Mouse (Mus musculus) liver, adult 2 months (tissue): ENCODE measurements at regions not wholly inside any gene's neighbourhood (a gene's known extent, or its start where the extent isn't known, plus 50 kb on each side); places are given as distances from the start of the nearest gene placed in this dataset.
"Not testable (repeated sequence)": the region's sequence is repeated elsewhere in the genome, so short reads cannot be mapped to it uniquely, and the experiment has no call there.

Experiments
- DNase-seq: peaks from one replicate; pipeline ENCODE4 v3.0.0-alpha.2; 2011; ENCODE audit warnings: low read depth, low spot score; ENCODE audit errors: extremely low read depth
- H3K27ac ChIP-seq: fragments of 200-500 bp; replicated peaks from 2 replicates; pipeline ENCODE4 v1.5.1; 2012; ENCODE audit warnings: low read depth, mild to moderate bottlenecking, control low read depth, inconsistent platforms, low read length; ENCODE audit not compliant: insufficient read depth
- H3K27me3 ChIP-seq: fragments of 200-500 bp; 2 replicates; pipeline ENCODE4 v1.6.1; 2012; ENCODE audit warnings: mild to moderate bottlenecking, moderate library complexity, low read length, inconsistent platforms; ENCODE audit not compliant: control insufficient read depth, insufficient read depth
- H3K36me3 ChIP-seq: fragments of 200-500 bp; 2 replicates; pipeline ENCODE4 v1.6.1; 2012; ENCODE audit warnings: low read length, inconsistent platforms; ENCODE audit not compliant: control insufficient read depth, insufficient read depth
- H3K4me1 ChIP-seq: fragments of 200-500 bp; 2 replicates; pipeline ENCODE4 v1.6.1; 2011; ENCODE audit warnings: low read length; ENCODE audit not compliant: control insufficient read depth, insufficient read depth
- H3K4me3 ChIP-seq: fragments of 200-500 bp; 2 replicates; pipeline ENCODE4 v1.5.1; 2011; ENCODE audit warnings: low read depth, mild to moderate bottlenecking, control low read depth, low read length, moderate library complexity; ENCODE audit not compliant: insufficient read depth
- H3K79me2 ChIP-seq: fragments of 200-500 bp; 2 replicates; pipeline ENCODE4 v1.6.1; 2012; ENCODE audit warnings: inconsistent platforms, mild to moderate bottlenecking, low read length, moderate library complexity; ENCODE audit not compliant: control insufficient read depth, insufficient read depth
- H3K9ac ChIP-seq: fragments of 200-500 bp; 2 replicates; pipeline ENCODE4 v1.6.1; 2012; ENCODE audit warnings: low read depth, mild to moderate bottlenecking, control low read depth, inconsistent platforms, low read length
- CTCF ChIP-seq: fragments of 200-500 bp; IDR thresholded peaks from 2 replicates; pipeline ENCODE4 v1.5.1; 2011; ENCODE audit warnings: low read depth, low read length, control low read depth
- POLR2A ChIP-seq: fragments of 200-500 bp; IDR thresholded peaks from 2 replicates; pipeline ENCODE4 v1.6.1; 2011; ENCODE audit warnings: low read length, control low read depth; ENCODE audit not compliant: insufficient read depth; ENCODE audit errors: extremely low read depth
- WGBS: fragments of 180-500 bp; shearing (Covaris S2); methylation state at CpG from one replicate; pipeline ENCODE4 v1.1.7; 2018; 5-methylcytosine and 5-hydroxymethylcytosine counted together

DNA sequence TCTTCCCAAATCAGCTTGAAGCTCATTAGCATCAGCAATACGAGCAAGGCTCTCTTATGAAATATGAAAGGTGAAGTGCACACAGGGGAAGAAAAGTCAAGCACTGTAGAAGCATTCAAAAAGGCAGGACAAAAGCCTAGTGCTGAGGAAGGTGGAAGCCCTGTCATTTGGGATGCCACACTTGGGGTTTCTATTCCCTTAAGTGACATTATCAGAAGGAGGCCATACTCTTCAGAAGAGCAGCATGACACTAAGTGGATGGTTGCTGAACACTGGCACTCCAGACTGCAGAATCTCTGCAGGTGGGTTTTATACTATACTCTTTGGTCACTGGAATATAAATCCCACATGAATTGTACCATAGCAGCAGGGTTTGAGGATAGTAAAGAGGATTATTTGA, 120.4 kb upstream of the Pcsk1 start:
- H3K4me1 ChIP-seq = no peaks in the 10 kb centered on the region
- H3K4me3 ChIP-seq = no peak overlapping the region
- H3K27me3 ChIP-seq = no peaks in the 10 kb centered on the region
- DNase-seq = no peak
- H3K27ac ChIP-seq = no peak overlapping the region
- no peaks in the 10 kb centered on the region for H3K79me2 ChIP-seq
- H3K9ac ChIP-seq = no peak overlapping the region
- no peak for TF ChIP-seq POLR2A
- no peak for TF ChIP-seq CTCF
- no peaks in the 10 kb centered on the region for H3K36me3 ChIP-seq
- 81% methylated on average over 1 of the region's 1 CpGs for WGBS

- no peaks in the 10 kb centered on the region for H3K79me2 ChIP-seq
- DNase-seq = no peak
- no peak overlapping the region for H3K9ac ChIP-seq
- no peaks in the 10 kb centered on the region for H3K27me3 ChIP-seq
- H3K36me3 ChIP-seq = no peaks in the 10 kb centered on the region
- no peak for TF ChIP-seq CTCF
- TF ChIP-seq POLR2A = no peak
- no peak overlapping the region for H3K27ac ChIP-seq
- H3K4me1 ChIP-seq = no peaks in the 10 kb centered on the region
- no peak overlapping the region for H3K4me3 ChIP-seq
- 92% methylated on average over 1 of the region's 1 CpGs for WGBS
Observed at GRCm38 (mm10) chr13:74955876-74956275, 133.8 kb upstream of the Pcsk1 start.

- not testable (repeated sequence) for H3K4me3 ChIP-seq, H3K4me1 ChIP-seq, H3K27ac ChIP-seq, H3K9ac ChIP-seq, H3K27me3 ChIP-seq, H3K36me3 ChIP-seq, H3K79me2 ChIP-seq
- peak; percentile 15 for DNase-seq
- WGBS = 4% methylated on average over 2 of the region's 2 CpGs
Observed at GRCm38 (mm10) chr13:74913655-74914054, 105.0 kb upstream of the Cast start.

DNA sequence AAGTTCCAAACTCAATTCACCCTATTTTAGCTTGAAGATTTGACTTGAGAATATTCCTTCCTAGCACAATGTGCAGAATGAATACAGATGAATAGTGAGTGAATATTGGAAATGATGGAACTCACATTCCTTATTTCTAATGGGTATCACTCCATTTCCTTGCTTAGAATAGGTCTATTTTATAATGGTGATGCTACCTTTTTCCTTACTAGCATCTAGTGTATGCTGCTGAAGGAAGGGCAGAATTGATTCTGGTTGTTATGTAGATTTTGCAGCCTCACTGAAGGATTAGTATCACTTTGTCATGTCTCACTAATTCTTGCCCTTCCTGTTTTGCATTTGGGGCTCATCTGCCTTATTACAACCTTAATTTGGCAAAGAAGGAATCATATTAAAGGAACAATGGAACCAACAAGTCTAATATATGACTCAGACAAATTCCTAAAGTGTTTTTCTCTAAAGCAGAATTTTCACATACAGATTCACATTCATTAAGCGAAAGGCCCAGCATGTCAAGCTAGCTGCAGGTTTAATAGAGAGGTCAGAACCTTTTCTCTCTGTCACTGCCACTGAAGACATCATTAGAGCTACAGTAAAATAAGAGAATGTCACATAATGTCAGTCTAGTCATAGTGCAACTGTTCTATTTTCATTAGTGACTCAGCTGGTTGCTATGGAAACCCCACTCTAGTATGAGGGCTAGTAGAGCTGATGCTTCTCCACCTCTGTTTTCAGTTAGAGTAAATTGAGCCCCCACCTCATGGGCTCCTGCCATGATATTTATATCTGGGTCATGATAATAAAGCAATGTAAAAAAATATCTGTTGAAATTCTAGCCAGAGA, 94.8 kb upstream of the Cast start:
- Histone ChIP-seq H3K79me2 (no peaks in the 10 kb centered on the region), H3K36me3 (no peaks in the 10 kb centered on the region), H3K27ac (no peak overlapping the region), H3K9ac (no peak overlapping the region), H3K4me1 (no peaks in the 10 kb centered on the region), H3K27me3 (no peaks in the 10 kb centered on the region), H3K4me3 (no peak overlapping the region)
- TF ChIP-seq POLR2A = no peak
- no peak for TF ChIP-seq CTCF
- no peak for DNase-seq
- 85% methylated on average over 1 of the region's 1 CpGs for WGBS

DNA sequence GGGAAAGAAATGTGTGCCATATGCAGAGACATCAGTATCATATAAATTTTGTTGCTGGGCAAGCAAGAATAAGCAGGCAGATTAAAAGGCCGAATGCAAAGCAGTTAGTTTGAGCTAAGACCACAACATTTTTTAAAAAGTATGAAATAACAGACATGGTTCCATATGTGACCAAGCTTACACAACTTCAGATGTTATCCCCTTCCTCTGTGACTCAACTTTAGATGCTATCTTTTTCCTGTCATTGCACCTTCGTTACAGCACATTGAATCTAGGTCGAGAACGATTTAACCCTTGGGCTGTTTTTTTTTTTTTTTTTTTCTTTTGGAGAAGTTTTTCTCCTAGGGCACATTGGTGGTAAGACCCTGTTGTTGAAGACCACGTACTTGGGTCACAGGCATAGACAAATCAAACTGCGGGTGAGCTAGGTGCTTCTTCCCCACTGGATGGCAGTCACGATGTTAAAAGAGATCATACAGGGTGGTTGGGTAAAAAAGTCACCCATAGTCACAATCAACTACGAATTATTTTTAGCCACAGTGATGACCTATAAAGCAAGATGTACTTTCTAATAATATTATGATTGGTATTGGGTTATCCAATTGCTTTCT, 81.4 kb upstream of the Cast start:
- no peak overlapping the region for H3K9ac ChIP-seq
- no peaks in the 10 kb centered on the region for H3K36me3 ChIP-seq
- no peak for DNase-seq
- H3K79me2 ChIP-seq = no peaks in the 10 kb centered on the region
- no peaks in the 10 kb centered on the region for H3K27me3 ChIP-seq
- H3K4me3 ChIP-seq = no peak overlapping the region
- no peak for TF ChIP-seq CTCF
- no peak for TF ChIP-seq POLR2A
- no peaks in the 10 kb centered on the region for H3K4me1 ChIP-seq
- WGBS = 80% methylated on average over 8 of the region's 8 CpGs
- no peak overlapping the region for H3K27ac ChIP-seq

GRCm38 (mm10) chr13:74867720-74868119, 59.1 kb upstream of the Cast start:
- 27% methylated on average over 1 of the region's 1 CpGs for WGBS
- H3K4me3 ChIP-seq = no peak overlapping the region

More at GRCm38 (mm10) chr13:74867720-74868119, 59.1 kb upstream of the Cast start:
- Histone ChIP-seq H3K27ac (no peak overlapping the region), H3K36me3 (no peaks in the 10 kb centered on the region), H3K9ac (no peak overlapping the region), H3K27me3 (no peaks in the 10 kb centered on the region), H3K4me1 (no peaks in the 10 kb centered on the region; the same call in 1 of the 2 replicates), H3K79me2 (no peaks in the 10 kb centered on the region)
- DNase-seq = peak; percentile 84
- TF ChIP-seq POLR2A = no peak
- no peak for TF ChIP-seq CTCF
